Mouse (Mus musculus) kidney, postnatal 36 days (tissue): Measurements from ENCODE around the gene Cers6.

Experiments
- DNase-seq, 2 experiments: peaks; one replicate each; pipeline ENCODE4 v3.0.0; 2021 to 2022; ENCODE audit warnings: mixed read lengths in 2 of 2

Cers6 gene

DNA sequence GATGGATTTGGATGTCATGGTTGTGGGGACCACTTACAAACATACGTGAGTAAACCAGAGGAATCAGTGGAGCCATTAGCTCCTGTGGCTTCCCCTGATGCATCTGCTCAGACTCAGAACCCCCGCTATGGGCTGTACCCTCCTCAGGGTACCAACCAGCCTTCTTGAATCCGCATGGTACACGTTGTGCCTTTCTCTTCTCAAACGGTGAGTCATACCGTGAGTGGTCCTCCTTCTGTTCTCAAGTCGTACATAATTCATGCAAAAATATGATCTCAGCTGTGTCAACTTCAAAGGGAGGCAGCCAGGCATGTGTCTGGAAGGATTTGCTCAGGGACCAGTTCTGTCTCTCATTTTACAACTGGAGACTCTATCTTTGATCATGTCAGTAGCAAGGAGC is 23.3 kb downstream of the Cers6 start:
- no peak for DNase-seq

DNA sequence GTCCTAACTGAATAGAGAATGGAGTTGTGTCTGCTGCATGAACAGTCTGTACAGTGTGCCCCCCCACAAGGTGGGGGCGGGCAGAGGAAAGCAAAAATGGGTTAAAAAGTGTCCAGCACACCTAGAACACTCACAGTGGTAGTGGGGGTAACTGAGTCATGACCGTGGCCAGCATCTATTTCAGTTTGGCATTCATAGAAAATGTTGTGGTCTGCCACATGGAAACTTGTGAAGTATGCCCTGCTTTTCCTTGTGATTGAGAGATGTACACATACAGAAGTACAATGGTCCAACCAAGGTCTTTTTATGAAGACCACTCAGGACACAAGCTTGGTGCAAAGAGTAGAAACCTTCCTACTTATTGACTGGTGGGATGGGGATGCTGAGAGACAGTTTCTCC is 24.0 kb downstream of the Cers6 start:
- no peak for DNase-seq

DNA sequence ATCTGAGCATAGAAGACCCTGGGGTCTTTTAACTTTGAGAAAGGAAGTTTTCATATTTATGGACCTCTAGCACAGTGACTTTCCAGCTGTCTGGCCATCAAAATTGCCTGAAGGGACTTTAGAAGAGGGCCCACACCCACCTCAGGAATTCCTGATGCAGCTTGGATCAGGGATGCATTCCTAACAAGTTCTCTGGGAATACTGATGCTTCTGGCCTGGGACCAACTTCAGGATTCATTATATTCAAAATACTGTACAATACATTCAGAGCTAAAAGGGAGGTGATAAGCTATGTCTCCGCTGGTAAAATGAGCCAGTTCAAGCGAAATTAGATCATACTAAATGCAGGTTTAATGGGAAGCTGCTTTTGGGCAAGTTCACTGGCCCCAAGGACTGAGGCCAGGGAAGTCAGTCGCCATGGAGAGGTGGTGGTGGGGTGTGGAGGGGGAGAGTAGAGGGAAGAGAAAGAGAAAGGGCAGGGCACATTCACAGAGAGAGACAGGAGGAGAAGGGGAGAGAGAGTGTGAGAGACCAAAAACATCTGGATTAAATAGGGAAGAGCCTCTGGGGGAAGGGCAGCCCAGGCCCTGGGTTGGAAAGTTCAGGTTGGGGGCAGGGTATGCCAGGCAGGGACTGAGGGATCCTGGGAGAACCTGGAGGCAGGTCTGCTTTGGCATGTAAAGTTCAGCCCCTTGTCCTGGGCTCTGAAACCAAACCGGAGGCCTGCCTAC is 24.7 kb downstream of the Cers6 start:
- no peak for DNase-seq

DNA sequence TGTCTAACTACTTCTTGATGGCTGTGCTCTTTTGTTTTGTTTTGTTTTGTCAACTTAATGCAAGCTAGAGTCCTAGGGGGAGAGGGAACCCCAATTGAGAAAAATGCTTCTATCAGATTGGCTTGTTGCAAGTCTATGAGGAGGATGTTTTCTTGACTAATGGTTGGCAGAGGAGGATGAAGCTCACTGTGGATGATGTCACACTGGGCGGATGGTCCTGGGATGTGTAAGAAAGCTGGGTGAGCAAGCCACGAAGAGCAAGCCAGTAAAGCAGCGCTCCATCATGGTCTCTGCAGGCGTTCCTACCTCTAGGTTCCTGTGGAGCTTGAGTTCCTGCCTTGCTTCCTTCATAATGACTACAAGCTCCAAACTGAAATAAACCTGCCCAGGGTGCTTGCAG is 25.4 kb downstream of the Cers6 start:
- DNase-seq, result no peak

DNA sequence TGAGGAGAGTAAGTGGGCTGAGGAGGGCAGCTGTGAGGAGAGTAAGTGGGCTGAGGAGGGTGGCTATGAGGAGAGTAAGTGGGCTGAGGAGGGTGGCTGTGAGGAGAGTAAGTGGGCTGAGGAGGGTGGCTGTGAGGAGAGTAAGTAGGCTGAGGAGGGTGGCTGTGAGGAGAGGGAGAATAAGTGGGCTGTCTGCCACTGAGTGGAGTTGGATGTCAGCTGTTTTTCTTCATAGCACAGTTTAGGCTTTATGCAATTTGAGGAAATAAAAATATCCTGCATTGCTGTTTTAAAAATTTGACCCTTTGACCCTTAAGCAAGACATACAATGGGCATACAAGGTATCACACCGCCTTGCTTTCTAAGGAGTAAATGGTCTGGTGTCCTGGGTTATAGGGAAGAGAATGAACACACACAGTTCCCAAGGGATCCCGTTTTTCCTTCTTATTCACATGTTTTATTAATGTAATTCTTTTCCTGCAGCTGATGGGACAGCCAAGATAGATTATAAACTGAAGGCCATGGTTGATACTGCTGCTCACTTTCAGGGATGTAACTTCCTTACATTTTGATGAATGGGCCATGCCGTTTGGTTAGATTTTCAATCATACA is 27.0 kb downstream of the Cers6 start:
- DNase-seq, result no peak

DNA sequence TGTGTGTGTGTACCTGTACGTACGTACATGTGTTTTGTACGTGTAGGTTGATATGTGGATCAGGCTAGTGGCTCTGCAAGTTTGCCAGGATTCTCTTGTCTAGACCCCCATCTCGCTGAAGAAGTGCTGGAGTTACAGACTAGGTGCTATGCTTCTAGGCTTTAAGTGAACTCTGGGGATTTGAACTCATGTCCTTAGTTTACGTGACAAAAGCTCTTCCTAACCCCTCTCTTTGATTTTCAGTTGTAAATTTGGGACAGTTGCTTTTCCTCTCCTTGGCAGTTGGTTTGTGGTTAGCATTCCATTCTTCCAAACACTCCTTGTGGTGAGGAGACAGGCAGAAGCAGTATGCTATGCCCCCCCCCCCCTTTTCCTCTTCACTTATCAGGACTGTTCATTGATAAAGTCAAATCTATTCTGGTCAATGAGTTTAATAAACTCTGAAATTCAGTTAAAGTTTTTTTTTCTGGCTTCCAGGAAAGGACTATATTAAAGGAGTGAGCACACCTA is 28.5 kb downstream of the Cers6 start:
- DNase-seq, result no peak

DNA sequence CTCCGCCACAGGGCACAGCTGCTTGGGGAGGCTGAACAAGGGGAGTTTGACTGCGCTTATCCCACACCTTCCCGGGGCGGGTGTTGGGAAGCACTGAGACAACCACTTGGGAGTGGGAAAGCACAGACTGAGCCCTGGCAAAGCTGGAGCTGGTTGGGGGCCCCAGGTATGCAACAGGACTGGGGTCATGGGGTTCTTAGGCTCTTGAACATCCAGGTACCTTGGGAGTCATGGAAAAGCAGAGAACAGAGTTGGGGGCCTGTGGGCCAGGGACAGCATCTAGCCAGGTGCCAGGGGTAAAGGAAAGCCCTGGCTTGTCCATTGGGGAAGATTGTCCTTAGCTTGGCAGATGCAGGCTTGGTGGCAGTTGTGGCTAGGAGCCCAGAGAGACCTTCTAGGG is 31.2 kb downstream of the Cers6 start:
- no peak for DNase-seq

DNA sequence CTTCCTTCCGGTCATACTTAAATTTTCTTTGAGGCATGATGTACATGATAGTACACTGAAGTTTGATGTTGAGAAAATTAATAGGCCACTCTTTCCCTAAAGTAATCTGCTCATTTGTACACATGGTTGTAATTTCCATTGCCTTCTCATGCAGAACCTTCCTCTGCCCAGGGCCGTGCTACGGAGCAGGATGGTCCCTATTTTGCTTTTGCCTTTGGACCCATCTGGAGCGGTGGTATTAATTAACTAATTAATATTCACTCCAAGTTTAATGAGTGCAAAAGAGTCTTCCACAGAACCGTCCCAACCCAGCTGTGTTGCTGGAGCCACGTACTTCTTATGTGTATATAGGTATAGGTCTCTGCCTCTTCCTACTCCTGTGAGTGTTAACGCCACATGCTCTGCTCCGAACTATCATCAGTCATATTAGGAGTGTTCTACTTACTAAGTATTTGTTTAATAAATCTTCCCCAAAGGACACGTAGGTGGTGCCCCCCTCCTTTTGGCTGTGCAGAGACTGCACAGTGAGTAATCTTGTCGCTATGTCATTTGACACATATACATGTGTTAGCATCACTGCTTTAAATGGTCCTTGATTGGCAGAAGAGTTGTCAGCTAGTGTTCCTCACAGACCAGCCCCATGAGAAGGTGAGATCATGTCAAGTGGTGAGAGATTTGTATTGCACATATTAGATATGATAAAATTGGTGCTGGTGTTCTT is 34.0 kb downstream of the Cers6 start:
- no peak for DNase-seq

DNA sequence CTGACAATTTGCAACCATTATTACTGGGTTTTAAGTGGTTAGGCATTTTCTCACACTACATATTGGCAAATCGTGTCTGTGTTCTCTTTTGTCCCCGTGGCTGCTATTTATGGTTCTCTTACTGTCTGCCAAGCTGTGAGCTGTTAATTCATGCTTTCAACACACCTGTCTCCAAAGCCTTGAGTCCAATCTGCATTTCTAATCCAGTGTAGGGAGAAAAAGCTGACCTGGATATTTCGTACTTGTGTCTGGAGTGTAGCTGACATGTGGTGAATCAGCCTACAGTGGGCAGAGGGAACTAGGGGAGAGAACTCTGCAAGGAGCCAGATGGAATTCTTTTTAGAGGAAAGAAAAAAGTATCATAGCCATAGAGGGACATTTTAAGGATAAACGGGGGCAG is 35.0 kb downstream of the Cers6 start:
- DNase-seq, result no peak

DNA sequence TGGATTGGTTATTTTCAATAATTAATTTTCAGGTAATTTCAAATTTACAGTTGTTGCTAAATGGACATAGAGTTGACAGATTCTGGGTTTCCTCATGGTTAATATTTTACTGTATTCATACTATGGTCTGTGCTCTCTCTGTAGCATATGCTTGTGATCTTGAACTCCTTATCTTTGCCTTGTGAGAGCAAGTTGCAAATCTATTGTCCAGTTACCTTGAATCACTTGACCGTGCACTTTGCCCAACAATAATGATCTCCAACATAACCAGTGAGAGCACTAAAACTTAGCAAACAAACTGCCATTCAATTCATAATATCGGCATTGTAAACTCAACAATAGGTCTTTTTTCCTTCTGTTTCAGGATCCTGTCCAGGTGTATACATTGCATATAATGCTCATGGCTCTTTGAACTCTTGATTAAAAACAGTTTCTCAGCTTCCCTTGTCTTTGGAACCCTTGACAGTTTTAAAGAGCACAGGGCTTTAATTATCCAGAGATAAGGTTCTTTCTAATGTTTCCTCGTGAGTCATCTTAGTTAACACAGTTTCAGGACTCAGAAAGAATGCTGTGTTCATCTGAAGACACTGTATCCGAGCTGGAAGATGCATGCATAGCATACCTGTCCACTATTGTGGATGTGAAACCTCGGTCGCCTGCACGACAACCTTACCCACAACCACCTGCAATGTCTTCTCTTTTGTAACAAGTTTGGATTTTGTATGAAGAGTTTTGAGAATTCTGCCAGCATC is 38.7 kb downstream of the Cers6 start:
- no peak for DNase-seq

DNA sequence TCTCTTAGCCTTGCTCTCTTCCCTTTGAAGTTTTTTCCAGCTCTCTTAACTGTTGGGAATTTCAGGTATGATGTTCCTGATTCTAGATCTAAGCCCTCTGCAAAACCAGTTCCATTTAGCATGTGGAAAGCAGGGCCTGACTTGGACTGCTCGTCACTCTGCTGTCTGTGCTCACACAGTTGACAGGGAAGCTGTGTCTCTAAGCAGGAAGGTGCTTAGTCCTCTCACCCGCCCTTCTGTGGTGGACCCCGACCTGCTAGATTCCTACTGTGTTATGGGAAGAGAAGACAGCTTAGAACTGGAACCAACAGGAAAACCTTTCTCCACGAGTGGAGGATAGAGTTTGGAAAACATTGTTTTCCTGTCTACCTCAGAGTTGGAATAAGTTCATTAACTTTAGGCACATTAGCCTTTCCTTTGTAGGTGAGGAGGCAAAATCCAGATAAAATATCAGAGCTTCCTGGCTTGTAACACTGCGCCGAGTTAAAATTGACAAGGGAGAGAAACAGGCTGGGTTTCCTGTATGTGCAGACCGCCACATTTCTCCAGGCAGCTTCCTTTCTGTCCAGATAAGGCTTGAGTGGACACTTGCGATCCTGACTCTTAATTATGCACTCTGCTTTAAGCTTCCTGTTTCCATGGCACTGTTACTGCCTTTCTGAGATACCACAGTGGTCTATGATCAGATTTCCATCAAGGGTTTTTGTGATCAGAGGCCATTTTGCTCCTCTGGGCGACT is 39.6 kb downstream of the Cers6 start:
- DNase-seq, result no peak

DNA sequence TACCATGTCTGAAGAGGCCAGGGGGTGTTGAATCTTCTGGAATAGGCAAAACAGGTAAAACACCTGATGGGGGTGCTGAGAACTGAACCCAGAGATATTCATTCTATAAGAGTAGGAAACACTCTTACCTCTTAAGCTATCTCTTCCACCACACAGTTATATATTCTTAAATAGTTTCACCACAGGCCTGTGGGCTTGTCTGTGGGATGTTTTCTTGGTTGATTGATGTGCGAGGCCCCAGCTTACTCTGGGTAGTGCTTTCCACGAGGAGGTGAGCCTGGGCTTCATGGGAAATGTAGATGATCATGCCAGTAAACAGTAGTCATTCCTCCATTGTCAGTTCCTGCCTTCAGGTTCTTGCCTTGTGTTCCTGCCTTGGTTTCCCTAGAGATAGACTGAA is 40.5 kb downstream of the Cers6 start:
- no peak for DNase-seq

DNA sequence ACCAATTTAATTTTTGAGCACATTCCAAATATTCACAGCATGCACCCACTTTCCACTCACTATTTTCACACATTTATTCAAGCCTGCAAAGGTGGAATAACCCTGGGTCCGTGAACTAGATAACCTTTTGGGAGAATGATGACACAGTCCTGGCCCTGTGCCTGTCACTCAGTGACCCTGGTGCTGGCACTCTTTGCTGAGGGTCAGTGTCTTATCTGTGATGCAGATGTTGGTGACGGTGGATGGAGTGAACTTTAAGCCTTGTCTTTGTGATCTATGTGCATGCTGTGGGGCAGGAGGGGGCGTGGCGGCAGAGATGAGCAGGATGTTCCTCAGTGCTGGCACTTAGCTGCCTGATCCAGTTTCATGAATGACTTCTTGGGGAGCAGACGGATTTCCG is 41.3 kb downstream of the Cers6 start:
- peak in 1 of 2 experiments; percentile 27 for DNase-seq

DNA sequence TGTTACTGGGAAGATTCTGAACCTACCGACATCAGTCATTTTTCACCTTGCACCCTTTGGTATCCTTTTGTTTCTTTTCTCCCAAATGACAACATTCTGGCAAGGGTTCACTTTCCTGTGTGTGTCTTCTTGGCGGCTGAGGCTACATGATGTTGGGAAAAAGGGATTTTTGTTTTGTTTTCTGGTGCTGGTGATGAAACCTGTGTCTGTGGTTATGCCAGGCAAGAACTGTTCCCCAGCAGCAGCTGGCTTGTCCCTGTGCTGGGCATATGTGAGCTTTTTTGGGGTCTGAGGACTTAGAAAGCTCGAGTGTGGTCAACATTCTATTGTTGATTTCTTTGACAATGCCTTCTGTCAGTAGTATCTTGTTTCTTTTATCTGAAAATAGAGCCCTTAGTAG is 45.7 kb downstream of the Cers6 start:
- DNase-seq, result no peak

DNA sequence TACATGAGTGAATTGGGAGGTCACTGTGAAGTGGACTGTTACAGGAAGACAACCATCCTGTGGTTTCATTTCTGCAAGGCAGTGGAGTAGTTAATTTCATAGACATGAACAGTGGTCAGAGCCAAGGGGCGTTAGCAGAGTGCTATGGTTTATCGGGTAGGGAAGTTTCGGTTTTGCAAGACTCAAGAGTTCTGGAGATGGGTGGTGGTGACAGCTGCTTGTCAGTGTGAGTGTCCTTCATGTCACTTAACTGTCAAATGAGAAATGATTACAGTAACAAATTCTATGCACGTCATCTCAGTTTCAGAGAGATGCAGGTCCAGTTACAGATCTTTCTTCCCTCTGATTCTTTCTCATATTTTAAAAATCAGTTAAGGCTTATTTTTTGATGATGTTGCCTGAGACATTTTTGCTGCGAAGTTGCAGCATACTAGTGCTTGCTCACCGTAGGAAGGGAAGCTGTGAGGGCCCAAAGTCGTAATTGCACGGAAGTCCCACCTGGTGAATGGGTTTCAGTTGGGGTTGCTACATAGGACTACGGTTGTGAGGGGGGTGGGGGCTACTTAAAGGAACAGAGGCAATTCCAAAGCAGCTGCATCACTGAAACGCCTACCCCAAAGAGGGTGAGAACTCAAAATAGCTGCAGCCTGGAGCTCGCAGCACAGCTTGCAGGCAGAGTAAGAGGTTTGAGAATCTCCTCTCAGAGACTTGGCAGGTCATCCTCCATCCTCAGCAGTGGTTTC is 46.7 kb downstream of the Cers6 start:
- no peak for DNase-seq

DNA sequence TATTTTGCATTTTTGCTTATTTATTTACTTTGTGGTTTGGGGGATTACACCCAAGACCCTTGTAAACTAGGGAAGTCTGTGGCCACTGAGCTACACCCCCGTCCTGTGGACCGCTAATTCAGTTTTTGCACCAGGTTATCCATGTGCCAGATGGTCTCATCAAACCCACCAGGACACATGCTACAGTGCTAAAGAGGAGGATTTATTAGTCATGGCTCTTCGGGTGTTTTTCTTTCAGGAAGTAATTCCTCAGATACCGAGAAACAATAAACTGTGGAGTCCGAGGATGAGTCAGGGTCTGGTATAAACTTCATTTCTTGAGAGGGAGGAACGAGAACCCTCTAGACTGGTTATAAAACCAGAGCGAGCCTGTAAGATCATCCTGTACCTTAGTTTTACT is 49.5 kb downstream of the Cers6 start:
- DNase-seq, result no peak

DNA sequence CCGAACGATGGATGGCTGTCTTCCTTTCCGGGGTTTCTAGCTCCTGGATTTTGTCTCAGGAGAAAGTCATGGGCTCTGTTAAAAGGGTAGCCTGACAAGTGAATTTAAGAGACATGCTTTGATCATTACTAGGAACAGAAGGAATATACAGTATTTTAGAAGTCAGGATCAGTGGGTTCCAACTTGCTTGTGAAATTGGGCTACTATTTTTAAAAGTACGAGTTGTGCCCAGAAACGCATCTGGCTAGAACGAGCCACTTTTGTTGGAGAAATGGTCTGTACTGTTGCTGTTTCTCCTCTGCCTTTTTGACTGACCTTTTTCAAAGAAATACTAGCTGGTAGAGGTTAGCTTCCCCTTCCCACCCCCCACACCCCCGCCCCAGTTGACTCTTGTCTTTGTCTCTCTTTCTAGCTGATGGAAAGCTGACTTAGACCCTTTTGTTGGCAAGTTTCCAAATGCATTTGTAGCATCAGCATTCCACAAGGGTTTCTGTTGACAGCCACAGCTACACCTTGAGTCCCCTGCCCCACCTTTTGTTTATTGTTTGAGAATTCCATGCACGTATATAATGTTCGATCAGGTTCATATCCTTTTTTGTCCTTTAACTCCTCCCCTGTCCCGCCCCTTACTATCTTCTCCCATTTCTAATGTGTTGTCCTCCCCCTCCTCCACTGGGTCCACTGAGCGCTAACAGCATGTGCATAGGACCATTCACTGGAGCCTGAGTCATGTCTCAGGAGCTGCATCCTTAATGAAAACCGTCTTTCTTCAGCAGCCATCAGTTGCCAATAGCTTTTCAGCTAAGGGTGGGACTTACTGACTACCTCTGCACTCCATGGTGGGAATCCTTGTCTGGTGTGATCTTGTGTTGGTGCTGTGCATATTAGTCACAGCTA is 50.6 kb downstream of the Cers6 start:
- no peak for DNase-seq

DNA sequence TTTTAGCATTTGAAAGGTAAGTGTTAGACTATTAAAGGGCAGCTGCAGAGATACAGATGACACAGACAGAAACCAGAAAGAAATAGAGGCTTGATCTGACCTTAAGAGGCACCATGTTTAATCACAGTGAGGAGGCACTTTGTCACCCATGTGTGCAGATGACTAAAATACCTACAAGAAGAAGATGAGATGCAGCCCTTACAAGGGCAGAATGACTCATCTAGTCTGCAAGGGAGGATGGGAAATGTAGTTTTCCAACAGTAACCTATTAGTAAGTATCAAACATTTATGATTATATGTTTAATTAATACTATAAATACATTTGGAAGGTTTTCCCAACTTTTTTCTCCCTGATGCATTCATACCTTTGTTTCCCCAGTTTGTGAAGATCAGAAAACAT is 54.5 kb downstream of the Cers6 start:
- no peak for DNase-seq

DNA sequence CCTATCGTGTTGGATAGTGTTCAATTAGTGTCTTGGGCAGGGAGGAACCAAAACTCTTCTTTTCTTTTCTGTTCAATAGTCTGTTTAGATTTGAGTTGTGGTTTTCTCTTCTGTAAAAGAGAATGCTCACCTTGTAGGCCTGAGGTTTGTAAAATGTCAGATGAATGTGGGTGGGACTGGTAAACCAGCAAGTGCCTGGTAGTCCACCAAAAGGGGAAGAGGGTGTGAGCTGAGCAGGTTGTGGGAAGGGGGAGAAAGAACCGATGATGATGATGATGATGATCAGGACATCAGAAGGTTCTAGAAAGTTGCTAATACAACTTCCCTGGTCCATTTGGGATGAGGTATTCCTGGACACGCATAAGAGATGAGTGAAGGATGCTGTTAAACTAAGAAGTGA is 55.1 kb downstream of the Cers6 start:
- no peak for DNase-seq

DNA sequence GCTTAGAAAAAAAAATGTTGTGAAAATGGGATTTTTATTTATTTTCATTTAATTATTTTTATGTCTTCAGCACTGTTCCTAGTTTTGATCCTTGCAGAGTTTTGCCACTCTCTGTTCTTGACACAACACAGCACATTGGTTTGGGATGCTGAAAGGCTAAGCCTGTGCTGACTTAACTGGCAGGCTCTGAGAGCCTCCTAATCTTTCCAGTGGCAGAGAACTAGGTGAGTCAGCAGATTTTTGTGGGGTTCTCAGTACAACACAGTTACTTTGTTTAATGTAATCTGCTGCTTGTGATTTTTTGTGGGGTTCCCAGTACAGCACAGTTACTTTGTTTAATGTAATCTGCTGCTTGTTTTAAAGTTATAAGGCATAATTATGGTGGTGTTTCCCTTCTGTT is 55.8 kb downstream of the Cers6 start:
- DNase-seq, result no peak

DNA sequence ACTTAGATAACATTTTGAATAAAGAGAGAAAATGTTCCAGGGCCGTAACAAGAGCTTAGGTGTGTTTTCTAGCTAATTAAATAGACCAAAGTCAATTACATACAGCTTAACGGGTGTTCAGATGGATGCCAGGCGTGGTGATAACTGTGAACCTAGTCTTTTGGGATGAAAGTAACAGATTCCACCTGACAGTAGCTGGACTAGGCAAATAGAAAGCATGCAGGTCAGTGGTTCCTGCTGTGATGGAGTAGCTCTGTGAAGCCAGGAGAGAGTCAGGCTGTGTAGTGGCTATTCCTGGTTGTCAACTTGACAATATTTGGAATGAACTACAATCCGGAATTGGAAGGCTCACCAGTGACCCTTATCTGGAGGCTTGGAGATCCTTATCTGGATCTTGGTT is 56.3 kb downstream of the Cers6 start:
- no peak for DNase-seq
